Mouse (Mus musculus): ENCODE data around the gene Vipr2. TPM values are rescaled to one million over a fixed set of nuclear protein-coding genes. Genes with fewer than 3 reads are reported as not detected.

Gene Vipr2
- polyA plus RNA-seq, 2 experiments, result 2.9 to 5.6 TPM

GRCm38 (mm10) chr12:116115781-116116180 is 38.3 kb downstream of the Vipr2 start:
- no peaks in the 10 kb centered on the region for H3K4me1 ChIP-seq (ENCODE audit: control insufficient read depth, insufficient read depth, low read length)
- WGBS, result 90% methylated on average over 2 of the region's 2 CpGs
- ATAC-seq (ENCODE audit: low FRiP score, low read depth) (no peak), DNase-seq (ENCODE audit: low spot score) (no peak)
- H3K27me3 ChIP-seq (ENCODE audit: control insufficient read depth, insufficient read depth, low read length), result no peaks in the 10 kb centered on the region
- no peaks in the 10 kb centered on the region for H3K36me3 ChIP-seq (ENCODE audit: control insufficient read depth, insufficient read depth, low read length)
- no peak overlapping the region for H3K9ac ChIP-seq (ENCODE audit: low read depth, low read length, severe bottlenecking)
- TF ChIP-seq POLR2A (IDR thresholded peaks at IDR 0.05; ENCODE audit: borderline replicate concordance, extremely low read depth, insufficient read depth, insufficient read length), result no peak
- H3K9me3 ChIP-seq (ENCODE audit: control insufficient read depth, low read length), result no peaks in the 10 kb centered on the region
- no peak overlapping the region for H3K27ac ChIP-seq (replicated peaks; ENCODE audit: low read depth, low read length)
- no peak overlapping the region for H3K4me2 ChIP-seq (replicated peaks; ENCODE audit: low read depth, low read length, severe bottlenecking)
- no peak overlapping the region for H3K4me3 ChIP-seq (replicated peaks; ENCODE audit: low read length)

GRCm38 (mm10) chr12:116116455-116116854 is 38.9 kb downstream of the Vipr2 start:
- no peak overlapping the region for H3K27ac ChIP-seq (replicated peaks; ENCODE audit: low read depth, low read length)
- ATAC-seq (ENCODE audit: low FRiP score, low read depth), result no peak

GRCm38 (mm10) chr12:116117352-116117929 is 39.9 kb downstream of the Vipr2 start:
- H3K4me3 ChIP-seq (replicated peaks; ENCODE audit: low read length), result no peak overlapping the region
- no peak for TF ChIP-seq POLR2A (IDR thresholded peaks at IDR 0.05; ENCODE audit: borderline replicate concordance, extremely low read depth, insufficient read depth, insufficient read length)
- no peak for DNase-seq (ENCODE audit: low spot score)
- ATAC-seq (ENCODE audit: low FRiP score, low read depth), result no peak
- no peak overlapping the region for H3K4me2 ChIP-seq (replicated peaks; ENCODE audit: low read depth, low read length, severe bottlenecking)
- H3K9me3 ChIP-seq (ENCODE audit: control insufficient read depth, low read length), result no peaks in the 10 kb centered on the region
- H3K36me3 ChIP-seq (ENCODE audit: control insufficient read depth, insufficient read depth, low read length), result no peaks in the 10 kb centered on the region
- H3K27ac ChIP-seq (replicated peaks; ENCODE audit: low read depth, low read length), result no peak overlapping the region
- H3K4me1 ChIP-seq (ENCODE audit: control insufficient read depth, insufficient read depth, low read length), result no peaks in the 10 kb centered on the region
- WGBS, result 83% methylated on average over 5 of the region's 5 CpGs
- no peak overlapping the region for H3K9ac ChIP-seq (ENCODE audit: low read depth, low read length, severe bottlenecking)
- H3K27me3 ChIP-seq (ENCODE audit: control insufficient read depth, insufficient read depth, low read length), result no peaks in the 10 kb centered on the region

More at GRCm38 (mm10) chr12:116116455-116116854, 38.9 kb downstream of the Vipr2 start:
- WGBS, result 87% methylated on average over 5 of the region's 5 CpGs
- no peak overlapping the region for H3K4me3 ChIP-seq (replicated peaks; ENCODE audit: low read length)
- no peaks in the 10 kb centered on the region for H3K36me3 ChIP-seq (ENCODE audit: control insufficient read depth, insufficient read depth, low read length)
- no peaks in the 10 kb centered on the region for H3K9me3 ChIP-seq (ENCODE audit: control insufficient read depth, low read length)
- no peak overlapping the region for H3K4me2 ChIP-seq (replicated peaks; ENCODE audit: low read depth, low read length, severe bottlenecking)
- H3K27me3 ChIP-seq (ENCODE audit: control insufficient read depth, insufficient read depth, low read length), result no peaks in the 10 kb centered on the region
- no peak overlapping the region for H3K9ac ChIP-seq (ENCODE audit: low read depth, low read length, severe bottlenecking)
- no peak for TF ChIP-seq POLR2A (IDR thresholded peaks at IDR 0.05; ENCODE audit: borderline replicate concordance, extremely low read depth, insufficient read depth, insufficient read length)
- no peak for DNase-seq (ENCODE audit: low spot score)
- no peaks in the 10 kb centered on the region for H3K4me1 ChIP-seq (ENCODE audit: control insufficient read depth, insufficient read depth, low read length)

- Histone ChIP-seq H3K4me3 (replicated peaks; ENCODE audit: low read length) (no peak overlapping the region), H3K9ac (ENCODE audit: low read depth, low read length, severe bottlenecking) (no peak overlapping the region), H3K4me2 (replicated peaks; ENCODE audit: low read depth, low read length, severe bottlenecking) (no peak overlapping the region), H3K36me3 (ENCODE audit: control insufficient read depth, insufficient read depth, low read length) (no peaks in the 10 kb centered on the region), H3K27me3 (ENCODE audit: control insufficient read depth, insufficient read depth, low read length) (no peaks in the 10 kb centered on the region), H3K27ac (replicated peaks; ENCODE audit: low read depth, low read length) (no peak overlapping the region), H3K9me3 (ENCODE audit: control insufficient read depth, low read length) (no peaks in the 10 kb centered on the region), H3K4me1 (ENCODE audit: control insufficient read depth, insufficient read depth, low read length) (no peaks in the 10 kb centered on the region)
- DNase-seq (ENCODE audit: low spot score) (no peak), ATAC-seq (ENCODE audit: low FRiP score, low read depth) (no peak)
- 77% methylated on average over 3 of the region's 3 CpGs for WGBS
- no peak for TF ChIP-seq POLR2A (IDR thresholded peaks at IDR 0.05; ENCODE audit: borderline replicate concordance, extremely low read depth, insufficient read depth, insufficient read length)
These were observed 41.5 kb downstream of the Vipr2 start for GRCm38 (mm10) chr12:116119001-116119400.

GRCm38 (mm10) chr12:116123786-116124185 is 46.3 kb downstream of the Vipr2 start:
- H3K27ac ChIP-seq (replicated peaks; ENCODE audit: low read depth, low read length), result no peak overlapping the region
- TF ChIP-seq POLR2A (IDR thresholded peaks at IDR 0.05; ENCODE audit: borderline replicate concordance, extremely low read depth, insufficient read depth, insufficient read length), result no peak
- H3K27me3 ChIP-seq (ENCODE audit: control insufficient read depth, insufficient read depth, low read length), result no peaks in the 10 kb centered on the region
- H3K4me2 ChIP-seq (replicated peaks; ENCODE audit: low read depth, low read length, severe bottlenecking), result no peak overlapping the region
- H3K4me1 ChIP-seq (ENCODE audit: control insufficient read depth, insufficient read depth, low read length), result no peaks in the 10 kb centered on the region
- no peak for DNase-seq (ENCODE audit: low spot score)
- H3K4me3 ChIP-seq (replicated peaks; ENCODE audit: low read length), result no peak overlapping the region
- H3K9me3 ChIP-seq (ENCODE audit: control insufficient read depth, low read length), result peaks cover 3% of the 10 kb centered on the region; the same call in 1 of the 2 replicates
- no peaks in the 10 kb centered on the region for H3K36me3 ChIP-seq (ENCODE audit: control insufficient read depth, insufficient read depth, low read length)
- 74% methylated on average over 3 of the region's 3 CpGs for WGBS
- H3K9ac ChIP-seq (ENCODE audit: low read depth, low read length, severe bottlenecking), result no peak overlapping the region
- no peak for ATAC-seq (ENCODE audit: low FRiP score, low read depth)

All from limb, embryonic 14.5 days (tissue).